Mouse (Mus musculus) heart, adult 8-10 months (tissue): ENCODE measurements around the gene Ucp3. TPM values are rescaled to one million over a fixed set of nuclear protein-coding genes. Genes with fewer than 3 reads are reported as not detected.

Source experiments
- total RNA-seq, 4 experiments: library from RNA; stranded (reverse); gene quantifications; 2 replicates each; pipeline ENCODE4 v1.2.4; 2022

Gene Ucp3
- total RNA-seq, 4 experiments from 2014 or later, result 20.7 to 55.8 (median 48.5) TPM

Other genes starting within 250 kb of the Ucp3 start
- gene Pgm2l1, start 245.6 kb upstream of the Ucp3 start, total RNA-seq, result 1 to 10 TPM; 5.5 to 7.9 (median 7.2) TPM
- under 1 TPM in 3 of 4 experiments, not detected in 1; 0.12 to 0.29 (median 0.16) TPM for gene P4ha3, start 187.5 kb upstream of the Ucp3 start, total RNA-seq
- gene C2cd3, start 100.8 kb upstream of the Ucp3 start, total RNA-seq, result 1 to 10 TPM; 7.5 to 9.7 (median 8.5) TPM
- gene Ppme1, start 100.7 kb upstream of the Ucp3 start, total RNA-seq, result 10 to 100 TPM; 36.0 to 38.6 (median 36.9) TPM
- 100 to 1,000 TPM; 165 to 276 (median 226) TPM for gene Ucp2, start 20.3 kb downstream of the Ucp3 start, total RNA-seq
- gene Dnajb13, start 42.0 kb downstream of the Ucp3 start, total RNA-seq, result under 1 TPM in 1 of 4 experiments, not detected in 3; 0.50 TPM
- gene Coa4, start 64.1 kb downstream of the Ucp3 start, total RNA-seq, result 10 to 100 TPM; 14.3 to 19.9 (median 17.6) TPM
- gene Rab6a, start 134.4 kb downstream of the Ucp3 start, total RNA-seq, result 10 to 100 TPM; 60.7 to 63.9 (median 62.5) TPM
- gene Mrpl48, start 135.3 kb downstream of the Ucp3 start, total RNA-seq, result 10 to 100 TPM; 69.4 to 78.5 (median 76.5) TPM
- 1 to 10 TPM; 2.9 to 3.7 (median 3.4) TPM for gene Plekhb1, start 189.4 kb downstream of the Ucp3 start, total RNA-seq
- 10 to 100 TPM; 32.7 to 35.7 (median 34.1) TPM for gene Fam168a, start 233.6 kb downstream of the Ucp3 start, total RNA-seq